Mouse (Mus musculus) G1E (cell line): ENCODE results near the gene Fsd1l. TPM values are rescaled to one million over a fixed set of nuclear protein-coding genes. Genes with fewer than 3 reads are reported as not detected.

ENCODE experiments used
- ATAC-seq: 2 replicates; pipeline ENCODE4 v1.8.0; 2016; ENCODE audit warnings: mild to moderate bottlenecking; ENCODE audit not compliant: insufficient number of reproducible peaks, poor library complexity, low FRiP score, severe bottlenecking; ENCODE audit errors: extremely low read depth
- DNase-seq: peaks from one replicate; pipeline ENCODE4 v3.0.0; 2012; ENCODE audit warnings: low spot score
- H3K27me3 ChIP-seq: 2 replicates; pipeline ENCODE4 v1.6.1; 2012; ENCODE audit warnings: mild to moderate bottlenecking, low read length, inconsistent platforms; ENCODE audit not compliant: insufficient read depth
- H3K36me3 ChIP-seq: replicated peaks from 2 replicates; pipeline ENCODE3; 2012; ENCODE audit warnings: mild to moderate bottlenecking, inconsistent platforms
- H3K4me1 ChIP-seq: 2 replicates; pipeline ENCODE4 v1.6.1; 2012; ENCODE audit warnings: low read depth, low read length, inconsistent platforms, mixed read lengths; ENCODE audit not compliant: insufficient read depth
- H3K4me3 ChIP-seq: 2 replicates; pipeline ENCODE4 v1.5.1; 2012; ENCODE audit warnings: low read depth, mild to moderate bottlenecking, inconsistent platforms, low read length, moderate library complexity, mixed read lengths
- H3K9me3 ChIP-seq: replicated peaks from 2 replicates; pipeline ENCODE4 v1.6.1; 2012; ENCODE audit warnings: inconsistent platforms
- CTCF ChIP-seq: IDR thresholded peaks from 2 replicates; pipeline ENCODE4 v1.5.1; 2012; ENCODE audit warnings: low read depth, low read length, inconsistent platforms, mixed read lengths
- GATA1 ChIP-seq: IDR thresholded peaks from 2 replicates; pipeline ENCODE4 v1.6.1; 2012; ENCODE audit warnings: borderline replicate concordance, low read length, inconsistent platforms, mixed read lengths
- GATA2 ChIP-seq: IDR thresholded peaks from 2 replicates; pipeline ENCODE4 v1.6.1; 2012; ENCODE audit warnings: low read depth, low read length, inconsistent platforms, borderline replicate concordance
- POLR2AphosphoS5 ChIP-seq: IDR thresholded peaks from 2 replicates; pipeline ENCODE4 v1.6.1; 2012; ENCODE audit warnings: low read depth, low read length, inconsistent platforms; ENCODE audit not compliant: insufficient replicate concordance
- TAL1 ChIP-seq: conservative IDR thresholded peaks from 2 replicates; pipeline ENCODE4 v1.6.1; 2012; ENCODE audit warnings: low read depth, low read length, inconsistent platforms, mixed read lengths
- polyA plus RNA-seq: library from polyadenylated mRNA; stranded (reverse); fragments of >175 nt; gene quantifications from 2 replicates; pipeline ENCODE4 v1.2.3, GENCODE M21; 2012
- total RNA-seq, 2 experiments: library from RNA; stranded (forward) in 1 of 2; stranded (reverse) in 1 of 2; fragments of 200-1000 nt in 1 of 2; fragments of >200 nt in 1 of 2; fragmentation: Nextera tagmentation in 1 of 2; gene quantifications; 2 replicates each; pipeline ENCODE4 v1.2.3; 2014 to 2017

Fsd1l gene
- total and polyA plus RNA-seq, 3 experiments, result 0.11 to 1.7 TPM; not detected in 1

GRCm38 (mm10) chr4:53600462-53600861 lies 30.8 kb upstream of the Fsd1l start:
- ATAC-seq, result no peak
- TF ChIP-seq GATA2 (no peak), POLR2AphosphoS5 (no peak), TAL1 (no peak), CTCF (peak; percentile 69), GATA1 (no peak)

GRCm38 (mm10) chr4:53614576-53615225 lies 16.6 kb upstream of the Fsd1l start:
- Histone ChIP-seq H3K4me1 (no peaks in the 10 kb centered on the region), H3K9me3 (no peaks in the 10 kb centered on the region), H3K4me3 (no peak overlapping the region), H3K27me3 (peaks cover 15% of the 10 kb centered on the region), H3K36me3 (no peaks in the 10 kb centered on the region)
- no peak for DNase-seq
- no peak for ATAC-seq
- TF ChIP-seq GATA2, result no peak
- TF ChIP-seq GATA1, result no peak
- no peak for TF ChIP-seq CTCF
- no peak for TF ChIP-seq POLR2AphosphoS5
- no peak for TF ChIP-seq TAL1

More at GRCm38 (mm10) chr4:53600462-53600861, 30.8 kb upstream of the Fsd1l start:
- no peaks in the 10 kb centered on the region for H3K4me1 ChIP-seq
- H3K9me3 ChIP-seq, result no peaks in the 10 kb centered on the region
- peaks cover 4% of the 10 kb centered on the region; the same call in 1 of the 2 replicates for H3K27me3 ChIP-seq
- peak; percentile 12 for DNase-seq
- no peak overlapping the region for H3K4me3 ChIP-seq
- no peaks in the 10 kb centered on the region for H3K36me3 ChIP-seq

GRCm38 (mm10) chr4:53617968-53618367 lies 13.3 kb upstream of the Fsd1l start:
- H3K27me3 ChIP-seq, result peaks cover 15% of the 10 kb centered on the region
- H3K4me1 ChIP-seq, result no peaks in the 10 kb centered on the region
- no peaks in the 10 kb centered on the region for H3K36me3 ChIP-seq
- DNase-seq (no peak), ATAC-seq (no peak)
- H3K9me3 ChIP-seq, result no peaks in the 10 kb centered on the region
- TF ChIP-seq CTCF (no peak), TAL1 (no peak), POLR2AphosphoS5 (no peak), GATA1 (no peak), GATA2 (no peak)
- no peak overlapping the region for H3K4me3 ChIP-seq

GRCm38 (mm10) chr4:53620104-53620503 lies 11.2 kb upstream of the Fsd1l start:
- Histone ChIP-seq H3K9me3 (no peaks in the 10 kb centered on the region), H3K4me1 (no peaks in the 10 kb centered on the region), H3K4me3 (no peak overlapping the region), H3K36me3 (no peaks in the 10 kb centered on the region), H3K27me3 (peaks cover 8% of the 10 kb centered on the region)
- TF ChIP-seq GATA2, result no peak
- TF ChIP-seq GATA1, result no peak
- TF ChIP-seq POLR2AphosphoS5, result no peak
- TF ChIP-seq CTCF, result no peak
- no peak for TF ChIP-seq TAL1
- ATAC-seq, result no peak
- DNase-seq, result no peak

- ATAC-seq, result no peak
- no peak overlapping the region for H3K4me3 ChIP-seq
- H3K4me1 ChIP-seq, result no peaks in the 10 kb centered on the region
- TF ChIP-seq TAL1, result no peak
- no peak for TF ChIP-seq POLR2AphosphoS5
- peaks cover 7% of the 10 kb centered on the region; the same call in 1 of the 2 replicates for H3K27me3 ChIP-seq
- DNase-seq, result no peak
- no peaks in the 10 kb centered on the region for H3K9me3 ChIP-seq
- no peaks in the 10 kb centered on the region for H3K36me3 ChIP-seq
Observed at GRCm38 (mm10) chr4:53621084-53621483, 10.2 kb upstream of the Fsd1l start.

- Histone ChIP-seq H3K4me1 (no peaks in the 10 kb centered on the region), H3K27me3 (peaks cover 7% of the 10 kb centered on the region; the same call in 1 of the 2 replicates), H3K9me3 (no peaks in the 10 kb centered on the region), H3K36me3 (no peaks in the 10 kb centered on the region), H3K4me3 (no peak overlapping the region)
- DNase-seq (no peak), ATAC-seq (no peak)
- TF ChIP-seq TAL1 (no peak), GATA2 (no peak), CTCF (no peak), GATA1 (no peak), POLR2AphosphoS5 (no peak)
Observed at GRCm38 (mm10) chr4:53621490-53621889, 9.8 kb upstream of the Fsd1l start.

- ATAC-seq, result no peak
- DNase-seq, result no peak
- Histone ChIP-seq H3K36me3 (no peaks in the 10 kb centered on the region), H3K9me3 (no peaks in the 10 kb centered on the region), H3K4me1 (no peaks in the 10 kb centered on the region), H3K27me3 (no peaks in the 10 kb centered on the region), H3K4me3 (no peak overlapping the region)
- TF ChIP-seq POLR2AphosphoS5, result no peak
- TF ChIP-seq GATA2, result no peak
- TF ChIP-seq TAL1, result no peak
- no peak for TF ChIP-seq CTCF
Observed at GRCm38 (mm10) chr4:53623711-53624110, 7.6 kb upstream of the Fsd1l start.
